ENCODE assay signal across 8 mouse cellular contexts in genomic region chr7:28378066-28378690, GRCm38 (mm10). TPM values are rescaled to one million over a fixed set of nuclear protein-coding genes. Genes with fewer than 3 reads are reported as not detected.
DNase-seq lines count a peak whose midpoint lies in the region; ATAC-seq and TF ChIP-seq lines count a peak whose summit lies in the region.

No protein-coding gene starts in this region.

- H3K9ac ChIP-seq in forebrain, embryonic 12.5 days = peak overlapping the region; percentile 67
- peak overlapping the region; percentile 75 for H3K9ac ChIP-seq in limb, embryonic 14.5 days (ENCODE audit: low read depth, low read length, severe bottlenecking)
- H3K9ac ChIP-seq in midbrain, embryonic 16.5 days (ENCODE audit: low read depth, low read length) = peak overlapping the region; percentile 68; the same call in 1 of the 2 replicates

- H3K27ac ChIP-seq in forebrain, embryonic 12.5 days = no peak overlapping the region
- peak overlapping the region; percentile 93 for H3K27ac ChIP-seq in hindbrain, embryonic 10.5 days
- peak overlapping the region; percentile 77 for H3K27ac ChIP-seq in limb, embryonic 14.5 days (replicated peaks; ENCODE audit: low read depth, low read length)
- H3K27ac ChIP-seq in midbrain, embryonic 16.5 days (ENCODE audit: low read length) = no peak overlapping the region

- peaks cover 3% of the 10 kb centered on the region; the same call in 1 of the 2 replicates for H3K36me3 ChIP-seq in forebrain, embryonic 12.5 days (replicated peaks)
- peaks cover 10% of the 10 kb centered on the region for H3K36me3 ChIP-seq in hindbrain, embryonic 10.5 days
- H3K36me3 ChIP-seq in limb, embryonic 14.5 days (ENCODE audit: control insufficient read depth, insufficient read depth, low read length) = peaks cover 11% of the 10 kb centered on the region
- H3K36me3 ChIP-seq in midbrain, embryonic 16.5 days (ENCODE audit: control insufficient read depth, insufficient read depth, low read length) = no peaks in the 10 kb centered on the region

- H3K4me3 ChIP-seq in forebrain, embryonic 12.5 days (replicated peaks) = peak overlapping the region; percentile 56
- peak overlapping the region; percentile 66 for H3K4me3 ChIP-seq in hindbrain, embryonic 10.5 days
- peak overlapping the region; percentile 73 for H3K4me3 ChIP-seq in limb, embryonic 14.5 days (replicated peaks; ENCODE audit: low read length)
- H3K4me3 ChIP-seq in midbrain, embryonic 16.5 days (ENCODE audit: low read depth, low read length) = peak overlapping the region; percentile 44

- TF ChIP-seq POLR2A in limb, embryonic 14.5 days (IDR thresholded peaks at IDR 0.05; ENCODE audit: borderline replicate concordance, extremely low read depth, insufficient read depth, insufficient read length) = no peak

- peak overlapping the region; percentile 89 for H3K4me2 ChIP-seq in forebrain, embryonic 12.5 days
- peak overlapping the region; percentile 94 for H3K4me2 ChIP-seq in limb, embryonic 14.5 days (replicated peaks; ENCODE audit: low read depth, low read length, severe bottlenecking)
- peak overlapping the region; percentile 67 for H3K4me2 ChIP-seq in midbrain, embryonic 16.5 days (ENCODE audit: low read length)

- DNase-seq in CD4-positive, CD25-positive, alpha-beta regulatory T cell, adult 2 months (ENCODE audit: low read depth, low spot score) = peak; percentile 76
- no peak for DNase-seq in hindbrain, embryonic 10.5 days (ENCODE audit: low spot score)
- DNase-seq in limb, embryonic 14.5 days (ENCODE audit: low spot score) = peak; percentile 51
- peak; percentile 79 for DNase-seq in urinary bladder, adult 2 months (ENCODE audit: low spot score)
- DNase-seq in left cerebral cortex, adult 9 months (ENCODE audit: low spot score in 2 of 2) = no peak

- no peak for ATAC-seq in CD4-positive, CD25-positive, alpha-beta regulatory T cell, adult 4 months
- no peak for ATAC-seq in forebrain, embryonic 12.5 days (ENCODE audit: low FRiP score)
- ATAC-seq in limb, embryonic 14.5 days (ENCODE audit: low FRiP score, low read depth) = no peak
- ATAC-seq in midbrain, embryonic 16.5 days = no peak

- peaks cover 13% of the 10 kb centered on the region for H3K27me3 ChIP-seq in forebrain, embryonic 12.5 days
- H3K27me3 ChIP-seq in hindbrain, embryonic 10.5 days (ENCODE audit: insufficient read depth, poor library complexity, severe bottlenecking) = peaks cover 24% of the 10 kb centered on the region
- no peaks in the 10 kb centered on the region for H3K27me3 ChIP-seq in limb, embryonic 14.5 days (ENCODE audit: control insufficient read depth, insufficient read depth, low read length)
- H3K27me3 ChIP-seq in midbrain, embryonic 16.5 days (ENCODE audit: control insufficient read depth, insufficient read depth, low read depth, low read length) = peaks cover 4% of the 10 kb centered on the region; the same call in 1 of the 2 replicates

- H3K9me3 ChIP-seq in forebrain, embryonic 12.5 days = no peaks in the 10 kb centered on the region
- H3K9me3 ChIP-seq in hindbrain, embryonic 10.5 days = no peaks in the 10 kb centered on the region
- no peaks in the 10 kb centered on the region for H3K9me3 ChIP-seq in limb, embryonic 14.5 days (ENCODE audit: control insufficient read depth, low read length)
- H3K9me3 ChIP-seq in midbrain, embryonic 16.5 days (replicated peaks; ENCODE audit: control insufficient read depth, low read length, poor library complexity, severe bottlenecking) = no peaks in the 10 kb centered on the region

- peaks cover 73% of the 10 kb centered on the region for H3K4me1 ChIP-seq in forebrain, embryonic 12.5 days
- peaks cover 90% of the 10 kb centered on the region for H3K4me1 ChIP-seq in hindbrain, embryonic 10.5 days (replicated peaks)
- peaks cover 68% of the 10 kb centered on the region for H3K4me1 ChIP-seq in limb, embryonic 14.5 days (ENCODE audit: control insufficient read depth, insufficient read depth, low read length)
- peaks cover 21% of the 10 kb centered on the region for H3K4me1 ChIP-seq in midbrain, embryonic 16.5 days (ENCODE audit: control insufficient read depth, insufficient read depth, low read length)

- WGBS in forebrain, embryonic 12.5 days = 53% methylated on average over 32 of the region's 32 CpGs
- WGBS in hindbrain, embryonic 10.5 days = 45% methylated on average over 32 of the region's 32 CpGs
- 37% methylated on average over 32 of the region's 32 CpGs for WGBS in limb, embryonic 14.5 days
- WGBS in midbrain, embryonic 16.5 days = 55% methylated on average over 32 of the region's 32 CpGs

RNA-seq across cellular contexts. Expression of gene Zfp36, which starts 1.9 kb away (rescaled TPM):
- 100 to 1,000 TPM; 156 to 341 TPM for polyA plus RNA-seq in CD4-positive, CD25-positive, alpha-beta regulatory T cell, adult 4 months (2017; shearing (Covaris generic))
- polyA plus RNA-seq in forebrain, embryonic 12.5 days (2016; fragmentation: Nextera tagmentation; extraction: Ambion mirVana) = 5.1 and 5.5 TPM in 2 replicates
- 5.3 and 5.8 TPM in 2 replicates for polyA plus RNA-seq in hindbrain, embryonic 10.5 days (2016; fragmentation: Nextera tagmentation; extraction: Ambion mirVana)
- polyA plus RNA-seq in limb, embryonic 14.5 days (2012; rRNA removed) = 12.3 and 19.0 TPM in 2 replicates
- polyA plus RNA-seq in limb, embryonic 14.5 days (2014; fragmentation: Nextera tagmentation; extraction: Ambion mirVana) = 16.0 TPM in 2 replicates
- 2.9 and 3.3 TPM in 2 replicates for polyA plus RNA-seq in midbrain, embryonic 16.5 days (2015; fragmentation: Nextera tagmentation; extraction: Ambion mirVana)
- polyA plus RNA-seq in urinary bladder, adult 2 months (2012; rRNA removed) = 33.5 and 34.1 TPM in 2 replicates

RNA-seq across cellular contexts. Expression of gene Plekhg2, which starts 5.8 kb away (rescaled TPM):
- polyA plus RNA-seq in CD4-positive, CD25-positive, alpha-beta regulatory T cell, adult 4 months (2017; shearing (Covaris generic)) = 100 to 1,000 TPM in 1 of 2 experiments, 10 to 100 TPM in 1; 65.5 to 110 TPM
- 67.0 and 69.7 TPM in 2 replicates for polyA plus RNA-seq in forebrain, embryonic 12.5 days (2016; fragmentation: Nextera tagmentation; extraction: Ambion mirVana)
- 82.4 and 93.0 TPM in 2 replicates for polyA plus RNA-seq in hindbrain, embryonic 10.5 days (2016; fragmentation: Nextera tagmentation; extraction: Ambion mirVana)
- 67.3 and 87.8 TPM in 2 replicates for polyA plus RNA-seq in limb, embryonic 14.5 days (2012; rRNA removed)
- 59.0 and 69.1 TPM in 2 replicates for polyA plus RNA-seq in limb, embryonic 14.5 days (2014; fragmentation: Nextera tagmentation; extraction: Ambion mirVana)
- 22.9 and 23.1 TPM in 2 replicates for polyA plus RNA-seq in midbrain, embryonic 16.5 days (2015; fragmentation: Nextera tagmentation; extraction: Ambion mirVana)
- polyA plus RNA-seq in urinary bladder, adult 2 months (2012; rRNA removed) = 11.7 and 23.9 TPM in 2 replicates

RNA-seq across cellular contexts. Expression of gene Med29, which starts 14.3 kb away (rescaled TPM):
- polyA plus RNA-seq in CD4-positive, CD25-positive, alpha-beta regulatory T cell, adult 4 months (2017; shearing (Covaris generic)) = 10 to 100 TPM; 25.8 to 27.5 TPM
- polyA plus RNA-seq in forebrain, embryonic 12.5 days (2016; fragmentation: Nextera tagmentation; extraction: Ambion mirVana) = 43.1 and 43.6 TPM in 2 replicates
- polyA plus RNA-seq in hindbrain, embryonic 10.5 days (2016; fragmentation: Nextera tagmentation; extraction: Ambion mirVana) = 62.9 and 65.0 TPM in 2 replicates
- polyA plus RNA-seq in limb, embryonic 14.5 days (2012; rRNA removed) = 47.5 and 61.6 TPM in 2 replicates
- 46.6 and 49.9 TPM in 2 replicates for polyA plus RNA-seq in limb, embryonic 14.5 days (2014; fragmentation: Nextera tagmentation; extraction: Ambion mirVana)
- 39.6 and 40.3 TPM in 2 replicates for polyA plus RNA-seq in midbrain, embryonic 16.5 days (2015; fragmentation: Nextera tagmentation; extraction: Ambion mirVana)
- polyA plus RNA-seq in urinary bladder, adult 2 months (2012; rRNA removed) = 25.6 and 30.8 TPM in 2 replicates

RNA-seq across cellular contexts. Expression of gene Paf1, which starts 14.6 kb away (rescaled TPM):
- polyA plus RNA-seq in CD4-positive, CD25-positive, alpha-beta regulatory T cell, adult 4 months (2017; shearing (Covaris generic)) = 10 to 100 TPM; 55.6 to 71.0 TPM
- 84.6 and 86.2 TPM in 2 replicates for polyA plus RNA-seq in forebrain, embryonic 12.5 days (2016; fragmentation: Nextera tagmentation; extraction: Ambion mirVana)
- polyA plus RNA-seq in hindbrain, embryonic 10.5 days (2016; fragmentation: Nextera tagmentation; extraction: Ambion mirVana) = 83.2 and 85.4 TPM in 2 replicates
- polyA plus RNA-seq in limb, embryonic 14.5 days (2012; rRNA removed) = 97.8 and 102 TPM in 2 replicates
- polyA plus RNA-seq in limb, embryonic 14.5 days (2014; fragmentation: Nextera tagmentation; extraction: Ambion mirVana) = 54.2 and 63.1 TPM in 2 replicates
- 96.1 and 109 TPM in 2 replicates for polyA plus RNA-seq in midbrain, embryonic 16.5 days (2015; fragmentation: Nextera tagmentation; extraction: Ambion mirVana)
- polyA plus RNA-seq in urinary bladder, adult 2 months (2012; rRNA removed) = 108 and 130 TPM in 2 replicates

RNA-seq across cellular contexts. Expression of gene Rps16, which starts 27.7 kb away (rescaled TPM):
- 1,000 to 10,000 TPM; 1,259 to 1,457 TPM for polyA plus RNA-seq in CD4-positive, CD25-positive, alpha-beta regulatory T cell, adult 4 months (2017; shearing (Covaris generic))
- 594 and 628 TPM in 2 replicates for polyA plus RNA-seq in forebrain, embryonic 12.5 days (2016; fragmentation: Nextera tagmentation; extraction: Ambion mirVana)
- 777 and 925 TPM in 2 replicates for polyA plus RNA-seq in hindbrain, embryonic 10.5 days (2016; fragmentation: Nextera tagmentation; extraction: Ambion mirVana)
- 1,848 and 2,127 TPM in 2 replicates for polyA plus RNA-seq in limb, embryonic 14.5 days (2012; rRNA removed)
- polyA plus RNA-seq in limb, embryonic 14.5 days (2014; fragmentation: Nextera tagmentation; extraction: Ambion mirVana) = 1,280 and 1,345 TPM in 2 replicates
- 414 and 435 TPM in 2 replicates for polyA plus RNA-seq in midbrain, embryonic 16.5 days (2015; fragmentation: Nextera tagmentation; extraction: Ambion mirVana)
- polyA plus RNA-seq in urinary bladder, adult 2 months (2012; rRNA removed) = 1,939 and 2,023 TPM in 2 replicates

Comparison
In these comparisons a context has a peak if more than half of its experiments do, and no peak if none do; other contexts are left out.
1. DNase-seq: peak in CD4-positive, CD25-positive, alpha-beta regulatory T cell, adult 2 months (single experiment), limb, embryonic 14.5 days (single experiment) and urinary bladder, adult 2 months (single experiment); none in hindbrain, embryonic 10.5 days (single experiment) and left cerebral cortex, adult 9 months (0 of 2).
2. H3K27ac ChIP-seq: peak in hindbrain, embryonic 10.5 days (single experiment) and limb, embryonic 14.5 days (single experiment); none in forebrain, embryonic 12.5 days (single experiment) and midbrain, embryonic 16.5 days (single experiment).
3. Peak in every context shown above with its lines, with median percentiles within 50 percentile points of each other: H3K4me2 ChIP-seq, H3K4me3 ChIP-seq and H3K9ac ChIP-seq.